Mouse (Mus musculus) heart, embryonic 15.5 days (tissue): ENCODE data around the gene Prpf39. TPM values are rescaled to one million over a fixed set of nuclear protein-coding genes. Genes with fewer than 3 reads are reported as not detected.

Source experiments
- polyA plus RNA-seq: library from polyadenylated mRNA; unstranded; fragments of >200 nt; fragmentation: Nextera tagmentation; extraction: Ambion mirVana; gene quantifications from 2 replicates; pipeline ENCODE4 v1.2.1, GENCODE M21; 2015

Prpf39 gene
- polyA plus RNA-seq, 1 experiment from 2014 or later, result 27.8 TPM

Other genes with a start within 250 kb of the Prpf39 start
- 1.3 and 1.9 TPM in 2 replicates for gene Gm527, start 118.4 kb upstream of the Prpf39 start, polyA plus RNA-seq
- gene Klhl28, start 70.8 kb upstream of the Prpf39 start, polyA plus RNA-seq, result 8.9 and 10.9 TPM in 2 replicates
- gene Togaram1, start 70.5 kb upstream of the Prpf39 start, polyA plus RNA-seq, result 14.0 and 16.5 TPM in 2 replicates
- gene Fkbp3, start 37.7 kb downstream of the Prpf39 start, polyA plus RNA-seq, result 404 and 579 TPM in 2 replicates
- 4.9 and 5.1 TPM in 2 replicates for gene Fancm, start 39.3 kb downstream of the Prpf39 start, polyA plus RNA-seq
- gene Mis18bp1, start 136.3 kb downstream of the Prpf39 start, polyA plus RNA-seq, result 29.2 and 35.0 TPM in 2 replicates
- gene Wdr20rt, start 189.2 kb downstream of the Prpf39 start, polyA plus RNA-seq, result not detected in 2 replicates